Mouse (Mus musculus) T-helper 17 cell (primary cell): ENCODE data around the gene Mcf2l.

Experiments used
- in situ Hi-C, 2 experiments: fragments of 300-600 bp; cut with MboI, MseI; formaldehyde crosslinking; loops; 1 replicate in 1 of 2; 2 replicates in 1 of 2; pipeline ENCODE4 v1.15.1; 2025; ENCODE audit warnings: high pct_unique_total_duplicates in 2 of 2

Mcf2l gene

GRCm38 (mm10) chr8:12873357-12874046 is at the start of gene Mcf2l:
Gene Mcf2l, plus strand, starts transcription at chr8:12873806.
- in situ Hi-C loops: no loop called here

- in situ Hi-C loops: no loop called here
Measured at GRCm38 (mm10) chr8:12824562-12824961, 49.0 kb upstream of the Mcf2l start.

GRCm38 (mm10) chr8:12825236-12825635 is 48.4 kb upstream of the Mcf2l start:
- in situ Hi-C loops: no loop called here

- in situ Hi-C loops: no loop called here
Measured at GRCm38 (mm10) chr8:12825686-12826237, 47.8 kb upstream of the Mcf2l start.

- in situ Hi-C loops: no loop called here
Measured at GRCm38 (mm10) chr8:12827124-12827523, 46.5 kb upstream of the Mcf2l start.

- in situ Hi-C loops: no loop called here
Measured at GRCm38 (mm10) chr8:12828298-12828697, 45.3 kb upstream of the Mcf2l start.

- in situ Hi-C loops: no loop called here
Measured at GRCm38 (mm10) chr8:12829381-12829780, 44.2 kb upstream of the Mcf2l start.

GRCm38 (mm10) chr8:12831659-12832589 is 41.7 kb upstream of the Mcf2l start:
- in situ Hi-C loops: no loop called here

GRCm38 (mm10) chr8:12833616-12834015 is 40.0 kb upstream of the Mcf2l start:
- in situ Hi-C loops: no loop called here

GRCm38 (mm10) chr8:12840834-12841233 is 32.8 kb upstream of the Mcf2l start:
- in situ Hi-C loops: no loop called here

- in situ Hi-C loops: no loop called here
Measured at GRCm38 (mm10) chr8:12842342-12842995, 31.1 kb upstream of the Mcf2l start.

- in situ Hi-C loops: no loop called here
Measured at GRCm38 (mm10) chr8:12844347-12844950, 29.2 kb upstream of the Mcf2l start.

GRCm38 (mm10) chr8:12846447-12846846 is 27.2 kb upstream of the Mcf2l start:
- in situ Hi-C loops: no loop called here

GRCm38 (mm10) chr8:12851241-12851640 is 22.4 kb upstream of the Mcf2l start:
- in situ Hi-C loops: no loop called here

GRCm38 (mm10) chr8:12856038-12856437 is 17.6 kb upstream of the Mcf2l start:
- in situ Hi-C loops: no loop called here

- in situ Hi-C loops: no loop called here
Measured at GRCm38 (mm10) chr8:12863061-12863460, 10.5 kb upstream of the Mcf2l start.

GRCm38 (mm10) chr8:12863608-12864007 is 10.0 kb upstream of the Mcf2l start:
- in situ Hi-C loops: no loop called here

GRCm38 (mm10) chr8:12865790-12866189 is 7.8 kb upstream of the Mcf2l start:
- in situ Hi-C loops: no loop called here

- in situ Hi-C loops: no loop called here
Measured at GRCm38 (mm10) chr8:12869661-12870060, 3.9 kb upstream of the Mcf2l start.

- in situ Hi-C loops: no loop called here
Measured at GRCm38 (mm10) chr8:12870656-12871055, 3.0 kb upstream of the Mcf2l start.

GRCm38 (mm10) chr8:12871461-12871860 is 2.1 kb upstream of the Mcf2l start:
- in situ Hi-C loops: no loop called here

GRCm38 (mm10) chr8:12872983-12873356 is 636 bp upstream of the Mcf2l start:
- in situ Hi-C loops: no loop called here
